Mouse (Mus musculus): ENCODE measurements around the gene Psme4. TPM values are rescaled to one million over a fixed set of nuclear protein-coding genes. Genes with fewer than 3 reads are reported as not detected.
"Not testable (repeated sequence)": the region's sequence is repeated elsewhere in the genome, so short reads cannot be mapped to it uniquely, and the experiment has no call there.

The Psme4 gene
- polyA plus RNA-seq (2017; shearing (Covaris generic)): 10 to 100 TPM; 20.0 to 31.8 TPM

DNA sequence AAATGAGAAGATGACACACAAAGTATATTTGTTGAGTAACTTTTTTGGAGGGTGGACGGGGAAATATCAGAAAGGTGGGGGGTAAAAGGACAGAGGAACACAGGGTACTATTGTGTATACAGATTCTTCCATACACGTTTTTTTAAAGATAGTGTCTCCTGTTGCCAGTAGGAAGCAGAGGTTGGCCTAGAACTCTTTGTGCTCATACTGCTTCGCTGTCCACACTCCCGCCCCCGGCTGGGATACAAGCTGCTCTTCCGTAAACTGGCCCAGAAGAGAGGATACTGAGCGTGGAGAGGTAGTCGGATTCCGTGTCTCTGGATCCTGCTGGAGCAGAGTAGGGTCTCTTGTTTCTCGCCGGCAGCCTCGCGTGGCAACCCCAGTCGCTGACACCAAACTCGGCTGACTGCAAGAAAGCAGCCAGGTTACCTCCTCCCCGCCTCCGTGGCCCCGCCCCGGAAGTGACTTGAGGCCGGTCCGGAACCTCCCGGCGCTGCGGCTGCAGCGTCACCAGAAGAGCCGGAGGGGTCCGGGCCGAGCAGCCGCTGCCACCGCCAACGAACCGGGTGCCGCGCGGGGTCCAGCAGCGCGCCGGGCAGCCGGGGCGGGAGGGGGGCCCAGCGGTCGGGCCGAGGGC lies at the start of gene Psme4:
TSS of gene Psme4 (plus strand) at position 460 of the 637 bp plus-strand sequence.
- peak; percentile 96 for ATAC-seq

GRCm38 (mm10) chr11:30723438-30723837 lies 48.1 kb upstream of the Psme4 start:
- no peak for ATAC-seq

- no peak for ATAC-seq
Observed at GRCm38 (mm10) chr11:30730721-30731120, 40.8 kb upstream of the Psme4 start.

GRCm38 (mm10) chr11:30733376-30733775 lies 38.1 kb upstream of the Psme4 start:
- no peak for ATAC-seq

DNA sequence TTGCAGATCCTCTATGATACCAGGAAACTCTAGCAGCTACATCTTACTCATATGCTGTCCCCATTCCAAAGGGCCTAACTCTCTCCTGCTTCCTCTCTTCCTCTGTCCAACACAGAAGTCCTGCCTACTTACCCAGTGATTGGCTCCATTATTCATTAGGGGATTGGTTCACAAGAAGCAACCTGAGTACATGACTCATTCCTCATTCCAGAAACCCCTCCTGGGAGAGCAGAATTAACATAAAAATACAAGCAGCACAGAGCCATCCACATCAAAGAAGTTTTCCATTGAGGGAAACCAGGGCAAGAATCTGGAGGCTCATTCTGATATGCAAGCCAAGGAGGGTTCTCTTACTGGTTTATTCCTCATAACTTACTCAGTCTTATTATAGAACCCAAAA lies 27.5 kb upstream of the Psme4 start:
- no peak for ATAC-seq

DNA sequence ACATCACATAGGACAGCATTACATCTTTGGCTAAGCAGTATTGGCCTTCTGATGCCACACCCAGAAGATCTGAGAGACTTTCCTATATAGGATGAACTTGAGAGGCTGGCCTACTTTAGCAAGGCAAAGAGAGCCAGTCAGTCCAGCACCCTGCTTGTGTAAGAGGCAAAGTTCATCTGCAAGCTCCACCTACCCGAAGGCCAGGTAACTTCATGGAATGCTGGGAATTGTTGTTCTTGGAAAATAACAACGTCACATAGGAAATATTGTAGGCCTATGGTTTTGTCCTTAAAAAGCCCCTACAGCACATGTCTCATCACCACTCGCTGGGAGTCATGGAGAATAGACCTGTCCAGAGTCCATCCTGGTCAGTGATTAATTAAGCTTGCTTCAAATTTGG lies 22.6 kb upstream of the Psme4 start:
- ATAC-seq: no peak

GRCm38 (mm10) chr11:30749587-30749986 lies 21.9 kb upstream of the Psme4 start:
- no peak for ATAC-seq

GRCm38 (mm10) chr11:30750039-30750823 lies 21.3 kb upstream of the Psme4 start:
- no peak for ATAC-seq

- ATAC-seq: no peak
Observed at GRCm38 (mm10) chr11:30752956-30753355, 18.6 kb upstream of the Psme4 start.

GRCm38 (mm10) chr11:30754486-30754854 lies 17.1 kb upstream of the Psme4 start:
- ATAC-seq: not testable (repeated sequence)

DNA sequence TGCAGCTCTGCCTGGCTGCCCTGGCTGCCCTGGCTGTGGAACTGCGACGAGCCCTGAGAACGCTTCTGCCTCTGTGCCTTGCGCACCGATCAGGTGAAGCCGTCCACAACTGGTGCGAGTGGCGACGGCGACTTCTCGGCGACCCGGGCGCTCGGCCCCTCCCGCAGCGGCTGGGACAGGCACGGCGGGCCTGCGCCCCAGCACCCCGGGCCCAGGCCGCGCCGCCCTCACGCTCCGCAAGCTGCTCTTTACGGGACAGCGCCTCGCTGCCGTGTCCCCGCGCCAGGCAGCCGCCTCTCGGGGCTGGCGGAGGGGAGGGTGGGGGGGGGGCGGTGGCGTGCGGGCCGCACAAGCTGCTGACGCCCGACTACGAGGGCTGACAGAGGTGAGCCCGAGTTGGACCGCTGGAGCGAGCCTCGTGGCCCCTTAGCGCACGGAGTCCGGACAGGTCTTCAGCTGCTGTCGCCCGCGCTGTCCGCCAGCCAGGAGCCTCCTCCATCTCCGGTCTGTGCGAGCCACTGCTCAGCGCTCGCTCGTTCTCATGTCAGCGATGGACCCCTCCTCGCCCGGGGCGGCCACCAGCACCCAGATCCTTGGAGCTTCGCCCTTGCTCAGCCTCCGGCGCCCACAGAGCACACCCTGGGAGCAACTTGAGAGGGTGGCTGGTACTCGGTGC lies 16.5 kb upstream of the Psme4 start:
- no peak for ATAC-seq

GRCm38 (mm10) chr11:30761381-30761780 lies 10.1 kb upstream of the Psme4 start:
- ATAC-seq: no peak

DNA sequence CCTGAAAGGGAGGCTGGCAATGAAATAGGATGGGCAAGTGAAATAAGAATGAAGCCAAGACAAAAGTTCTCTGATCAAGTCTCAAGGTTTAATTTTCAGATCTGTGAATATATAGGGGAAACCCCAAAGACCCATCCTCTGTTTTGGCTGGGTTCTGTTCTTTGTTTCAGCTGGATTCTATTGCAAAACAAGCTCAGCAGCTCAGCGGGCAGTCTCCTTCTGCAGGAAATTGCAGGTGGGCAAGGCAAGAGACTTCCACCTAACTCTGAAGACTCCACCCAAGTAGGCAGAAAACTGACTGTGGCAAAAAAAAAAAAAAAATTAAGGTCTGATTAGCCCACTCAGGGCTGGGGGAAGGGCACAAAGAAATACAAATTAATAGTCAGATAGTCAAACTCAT lies 9.6 kb upstream of the Psme4 start:
- ATAC-seq: no peak

GRCm38 (mm10) chr11:30765076-30765475 lies 6.5 kb upstream of the Psme4 start:
- ATAC-seq: no peak

DNA sequence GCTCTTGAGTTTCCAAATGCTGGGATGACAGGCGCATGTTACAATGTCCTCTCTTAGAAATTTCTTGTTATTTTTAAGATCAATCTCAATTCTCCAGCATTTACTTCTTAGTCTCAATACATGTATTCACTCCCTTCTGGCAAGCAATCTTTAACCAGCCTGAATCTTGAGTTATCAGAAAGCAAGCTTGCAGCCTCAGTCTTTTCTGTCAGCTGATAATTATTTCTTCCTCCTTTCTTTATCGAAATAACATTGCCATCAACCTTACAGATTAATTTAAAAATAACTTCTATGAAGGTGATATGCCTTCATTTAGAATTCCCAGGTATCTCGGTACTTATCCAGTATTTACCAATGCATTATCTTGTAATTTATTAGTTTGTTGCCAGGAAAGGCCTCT lies 709 bp upstream of the Psme4 start:
- no peak for ATAC-seq

- peak; percentile 16 for ATAC-seq
Observed at GRCm38 (mm10) chr11:30771904-30772581, 517 bp downstream of the Psme4 start.

- no peak for ATAC-seq
Observed at GRCm38 (mm10) chr11:30772777-30773417, 1.4 kb downstream of the Psme4 start.

DNA sequence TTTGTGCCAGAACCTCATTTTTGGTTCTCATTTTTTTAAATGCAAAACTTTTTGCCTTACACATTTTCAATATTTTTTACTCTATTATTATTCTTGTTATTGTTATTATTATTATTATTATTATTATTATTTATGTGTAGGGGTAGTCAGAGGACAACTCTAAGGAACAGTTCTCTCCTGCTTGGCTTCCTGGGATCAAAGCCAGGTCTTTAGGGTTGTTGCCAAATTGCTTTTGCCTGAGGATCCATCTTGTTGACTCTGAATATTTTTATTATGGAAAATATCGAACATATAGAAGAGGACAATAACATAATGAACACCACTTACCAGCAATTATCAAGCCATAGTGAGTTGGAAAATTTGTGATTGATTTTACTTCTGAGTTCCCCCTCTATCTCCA lies 3.1 kb downstream of the Psme4 start:
- no peak for ATAC-seq

DNA sequence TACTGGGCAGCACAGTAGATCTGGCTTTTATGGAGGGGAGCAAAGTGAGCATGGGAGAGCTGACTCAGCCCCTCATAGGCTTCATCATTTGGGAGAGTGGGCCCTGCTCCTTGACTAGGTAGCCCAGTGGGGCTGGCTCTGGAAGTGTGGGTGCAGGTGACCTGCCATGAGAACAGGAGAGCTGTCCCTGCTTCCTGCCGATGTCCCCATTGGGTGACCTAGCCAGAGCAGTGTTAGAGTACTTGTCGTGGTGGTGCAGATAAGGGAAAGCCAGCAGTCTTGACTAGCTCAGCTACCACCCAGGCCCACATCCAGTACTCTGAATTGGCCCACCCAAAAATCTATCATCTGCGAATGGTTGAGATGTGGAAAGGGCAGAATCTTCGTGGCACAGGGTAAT lies 6.0 kb downstream of the Psme4 start:
- ATAC-seq: no peak

- ATAC-seq: no peak
Observed at GRCm38 (mm10) chr11:30780893-30781292, 9.4 kb downstream of the Psme4 start.

DNA sequence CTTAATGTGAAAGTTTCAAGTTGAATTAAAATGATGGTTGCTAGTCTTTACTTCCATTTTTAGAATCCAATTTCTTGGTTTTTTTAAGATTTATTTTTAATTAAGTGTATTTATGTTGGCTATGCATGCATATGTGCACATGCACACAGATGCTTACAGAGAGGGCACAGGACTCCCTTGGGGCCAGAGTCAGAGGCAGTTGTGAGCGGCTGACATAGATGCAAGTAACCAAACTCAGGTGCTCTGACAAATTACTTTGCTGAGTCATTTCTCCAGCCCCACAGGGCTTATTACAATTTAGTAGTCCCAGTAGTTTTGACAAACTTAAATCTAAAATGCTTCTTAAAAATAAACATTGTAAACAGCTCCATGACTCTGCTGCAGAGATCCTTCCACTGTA lies 10.1 kb downstream of the Psme4 start:
- ATAC-seq: no peak

GRCm38 (mm10) chr11:30785497-30785896 lies 14.0 kb downstream of the Psme4 start:
- ATAC-seq: no peak
